ENCODE assay signal across 8 mouse cellular contexts in the genomic region with DNA sequence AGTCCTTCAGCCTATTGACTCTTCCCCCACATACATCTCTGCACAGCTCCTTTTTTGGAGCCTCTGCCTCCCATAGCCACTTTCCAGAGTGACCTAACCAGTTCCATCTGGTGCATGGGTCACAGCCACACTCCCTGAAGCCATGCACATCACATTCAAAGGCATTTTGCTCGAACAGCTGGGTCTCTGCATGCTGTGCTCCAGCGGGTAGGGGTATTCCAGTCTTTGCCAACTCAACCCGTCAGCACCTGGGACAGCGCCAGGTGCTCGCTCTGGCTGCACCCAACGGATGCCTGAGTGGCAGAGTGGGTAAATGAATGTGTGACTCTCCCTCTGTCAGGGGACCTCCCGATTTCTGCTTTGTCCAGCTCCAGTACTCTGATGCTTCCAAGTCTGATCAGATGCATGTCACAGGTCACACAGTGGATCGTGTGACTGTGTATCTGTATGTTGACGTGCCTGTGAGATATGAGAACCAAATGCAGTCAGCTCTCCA.
DNase-seq lines count a peak whose midpoint lies in the region; ATAC-seq and TF ChIP-seq lines count a peak whose summit lies in the region.

No protein-coding gene starts in this region.

- no peaks in the 10 kb centered on the region for H3K36me3 ChIP-seq in kidney, embryonic 16.5 days (ENCODE audit: insufficient read depth, low read length)
- H3K36me3 ChIP-seq in embryonic facial prominence, embryonic 15.5 days = no peaks in the 10 kb centered on the region

- DNase-seq in kidney, adult 11 months = no peak
- DNase-seq in ZHBTc4 (ENCODE audit: low read depth, low spot score) = peak; percentile 75
- peak; percentile 41 to 63 for DNase-seq in lung, postnatal 4 days
- no peak for DNase-seq in left cerebral cortex, adult 2 months (ENCODE audit: extremely low spot score in 1 of 2, low spot score in 2 of 2)
- no peak for DNase-seq in gastrocnemius, adult 2 months
- no peak for DNase-seq in layer of hippocampus, adult 2 months (ENCODE audit: low spot score in 2 of 2)

- H3K9ac ChIP-seq in kidney, embryonic 16.5 days (replicated peaks; ENCODE audit: low read length) = no peak overlapping the region
- H3K9ac ChIP-seq in embryonic facial prominence, embryonic 15.5 days = no peak overlapping the region

- H3K9me3 ChIP-seq in kidney, embryonic 16.5 days (ENCODE audit: low read length) = no peaks in the 10 kb centered on the region
- H3K9me3 ChIP-seq in embryonic facial prominence, embryonic 15.5 days (replicated peaks) = no peaks in the 10 kb centered on the region

- 0 out of 2 replicates have a peak, but pooled peaks cover 5% of the 10 kb centered on the region for H3K27me3 ChIP-seq in kidney, embryonic 16.5 days (ENCODE audit: insufficient read depth, low read length)
- H3K27me3 ChIP-seq in embryonic facial prominence, embryonic 15.5 days = peaks cover 11% of the 10 kb centered on the region; the same call in 1 of the 2 replicates

- no peak for TF ChIP-seq CTCF in left cerebral cortex, adult 2 months (IDR thresholded peaks at IDR 0.05)
- TF ChIP-seq CTCF in gastrocnemius, adult 2 months (IDR thresholded peaks at IDR 0.05) = no peak
- no peak for TF ChIP-seq CTCF in layer of hippocampus, adult 2 months (conservative IDR thresholded peaks at IDR 0.05)

- H3K27ac ChIP-seq in kidney, embryonic 16.5 days (ENCODE audit: low read length) = no peak overlapping the region
- H3K27ac ChIP-seq in embryonic facial prominence, embryonic 15.5 days (replicated peaks) = 0 out of 2 replicates have a peak overlapping the region, but pooled peaks have one; percentile 5
- H3K27ac ChIP-seq in left cerebral cortex, adult 2 months = no peak overlapping the region
- H3K27ac ChIP-seq in gastrocnemius, adult 2 months = no peak overlapping the region
- H3K27ac ChIP-seq in layer of hippocampus, adult 2 months = no peak overlapping the region

- WGBS in kidney, embryonic 16.5 days = 9% methylated on average over 9 of the region's 9 CpGs
- WGBS in embryonic facial prominence, embryonic 15.5 days = 6% methylated on average over 9 of the region's 9 CpGs

- no peaks in the 10 kb centered on the region for H3K4me1 ChIP-seq in kidney, embryonic 16.5 days (ENCODE audit: insufficient read depth, low read length)
- peaks cover 31% of the 10 kb centered on the region for H3K4me1 ChIP-seq in embryonic facial prominence, embryonic 15.5 days

- H3K4me3 ChIP-seq in kidney, embryonic 16.5 days (ENCODE audit: low read length) = no peak overlapping the region
- H3K4me3 ChIP-seq in embryonic facial prominence, embryonic 15.5 days (replicated peaks) = no peak overlapping the region
- H3K4me3 ChIP-seq in left cerebral cortex, adult 2 months = no peak overlapping the region
- H3K4me3 ChIP-seq in gastrocnemius, adult 2 months = no peak overlapping the region
- H3K4me3 ChIP-seq in layer of hippocampus, adult 2 months = no peak overlapping the region

- intact Hi-C loops in left cerebral cortex, adult 2 months (cut with DNase I) = no loop called here
- intact Hi-C loops in gastrocnemius, adult 2 months (cut with DNase I) = no loop called here

- 0 out of 2 replicates have a peak, but pooled peaks have one; percentile 31 for ATAC-seq in kidney, embryonic 16.5 days (ENCODE audit: low FRiP score, low TSS enrichment)
- ATAC-seq in embryonic facial prominence, embryonic 15.5 days (ENCODE audit: insufficient number of reproducible peaks, low FRiP score, low TSS enrichment, low read depth) = peak; percentile 29; the same call in 1 of the 2 replicates

- H3K4me2 ChIP-seq in kidney, embryonic 16.5 days (replicated peaks; ENCODE audit: low read depth, low read length) = no peak overlapping the region
- no peak overlapping the region for H3K4me2 ChIP-seq in embryonic facial prominence, embryonic 15.5 days (replicated peaks)

Comparison
In these comparisons a context has a peak if more than half of its experiments do, and no peak if none do; other contexts are left out.
1. DNase-seq: peak in ZHBTc4 (single experiment) and lung, postnatal 4 days (2 of 2); none in kidney, adult 11 months (single experiment), left cerebral cortex, adult 2 months (0 of 2), gastrocnemius, adult 2 months (single experiment) and layer of hippocampus, adult 2 months (0 of 2).